Mouse (Mus musculus): ENCODE measurements around the gene Btbd16. TPM values are rescaled to one million over a fixed set of nuclear protein-coding genes. Genes with fewer than 3 reads are reported as not detected.

Gene Btbd16
- polyA plus RNA-seq, 1 experiment from 2014 or later = 0.52 TPM

- Histone ChIP-seq H3K27ac (ENCODE audit: low read depth) (no peak overlapping the region), H3K4me2 (ENCODE audit: low read depth, low read length) (no peak overlapping the region), H3K4me3 (ENCODE audit: low read depth, low read length) (no peak overlapping the region), H3K36me3 (replicated peaks; ENCODE audit: insufficient read depth, low read length) (0 out of 2 replicates have a peak, but pooled peaks cover 2% of the 10 kb centered on the region), H3K9me3 (ENCODE audit: low read length) (no peaks in the 10 kb centered on the region), H3K27me3 (ENCODE audit: insufficient read depth, low read length) (no peaks in the 10 kb centered on the region), H3K4me1 (ENCODE audit: insufficient read depth) (peaks cover 6% of the 10 kb centered on the region; the same call in 1 of the 2 replicates), H3K9ac (replicated peaks) (no peak overlapping the region)
- no peak for DNase-seq
- TF ChIP-seq EP300 (IDR thresholded peaks at IDR 0.05; ENCODE audit: low read depth) (no peak), CTCF (IDR thresholded peaks at IDR 0.05; ENCODE audit: low read depth) (no peak)
- no peak for ATAC-seq
- 76% methylated on average over 8 of the region's 9 CpGs for WGBS (ENCODE audit: insufficient replicate concordance)
Measured at GRCm38 (mm10) chr7:130751678-130752077, 22.2 kb upstream of the Btbd16 start.

GRCm38 (mm10) chr7:130754790-130755189 lies 19.1 kb upstream of the Btbd16 start:
- Histone ChIP-seq H3K36me3 (replicated peaks; ENCODE audit: insufficient read depth, low read length) (peaks cover 4% of the 10 kb centered on the region; the same call in 1 of the 2 replicates), H3K27me3 (ENCODE audit: insufficient read depth, low read length) (no peaks in the 10 kb centered on the region), H3K4me2 (ENCODE audit: low read depth, low read length) (no peak overlapping the region), H3K27ac (ENCODE audit: low read depth) (no peak overlapping the region), H3K9ac (replicated peaks) (no peak overlapping the region), H3K4me1 (ENCODE audit: insufficient read depth) (peaks cover 6% of the 10 kb centered on the region; the same call in 1 of the 2 replicates), H3K4me3 (ENCODE audit: low read depth, low read length) (no peak overlapping the region), H3K9me3 (ENCODE audit: low read length) (no peaks in the 10 kb centered on the region)
- TF ChIP-seq EP300 (IDR thresholded peaks at IDR 0.05; ENCODE audit: low read depth) (no peak), CTCF (IDR thresholded peaks at IDR 0.05; ENCODE audit: low read depth) (peak; percentile 58)
- ATAC-seq = no peak
- no peak for DNase-seq
- WGBS (ENCODE audit: insufficient replicate concordance) = 88% methylated on average over 2 of the region's 2 CpGs

- DNase-seq (no peak), ATAC-seq (no peak)
- Histone ChIP-seq H3K4me3 (ENCODE audit: low read depth, low read length) (no peak overlapping the region), H3K4me2 (ENCODE audit: low read depth, low read length) (no peak overlapping the region), H3K9ac (replicated peaks) (no peak overlapping the region), H3K27ac (ENCODE audit: low read depth) (no peak overlapping the region), H3K4me1 (ENCODE audit: insufficient read depth) (peaks cover 6% of the 10 kb centered on the region; the same call in 1 of the 2 replicates), H3K36me3 (replicated peaks; ENCODE audit: insufficient read depth, low read length) (peaks cover 5% of the 10 kb centered on the region; the same call in 1 of the 2 replicates), H3K9me3 (ENCODE audit: low read length) (no peaks in the 10 kb centered on the region), H3K27me3 (ENCODE audit: insufficient read depth, low read length) (no peaks in the 10 kb centered on the region)
- 52% methylated on average over 7 of the region's 7 CpGs for WGBS (ENCODE audit: insufficient replicate concordance)
- TF ChIP-seq CTCF (IDR thresholded peaks at IDR 0.05; ENCODE audit: low read depth) = no peak
- TF ChIP-seq EP300 (IDR thresholded peaks at IDR 0.05; ENCODE audit: low read depth) = no peak
Measured at GRCm38 (mm10) chr7:130756343-130756835, 17.5 kb upstream of the Btbd16 start.

- peaks cover 2% of the 10 kb centered on the region; the same call in 1 of the 2 replicates for H3K36me3 ChIP-seq (replicated peaks; ENCODE audit: insufficient read depth, low read length)
- WGBS (ENCODE audit: insufficient replicate concordance) = 69% methylated on average over 11 of the region's 11 CpGs
- no peak overlapping the region for H3K4me2 ChIP-seq (ENCODE audit: low read depth, low read length)
- ATAC-seq (no peak; the same call in 1 of the 2 replicates), DNase-seq (no peak)
- no peak overlapping the region for H3K27ac ChIP-seq (ENCODE audit: low read depth)
- no peaks in the 10 kb centered on the region for H3K27me3 ChIP-seq (ENCODE audit: insufficient read depth, low read length)
- H3K4me1 ChIP-seq (ENCODE audit: insufficient read depth) = peaks cover 6% of the 10 kb centered on the region; the same call in 1 of the 2 replicates
- TF ChIP-seq EP300 (IDR thresholded peaks at IDR 0.05; ENCODE audit: low read depth) (no peak), CTCF (IDR thresholded peaks at IDR 0.05; ENCODE audit: low read depth) (no peak)
- H3K9ac ChIP-seq (replicated peaks) = no peak overlapping the region
- H3K4me3 ChIP-seq (ENCODE audit: low read depth, low read length) = no peak overlapping the region
- no peaks in the 10 kb centered on the region for H3K9me3 ChIP-seq (ENCODE audit: low read length)
Measured at GRCm38 (mm10) chr7:130757326-130757865, 16.5 kb upstream of the Btbd16 start.

GRCm38 (mm10) chr7:130762071-130762897 lies 11.6 kb upstream of the Btbd16 start:
- Histone ChIP-seq H3K4me1 (ENCODE audit: insufficient read depth) (no peaks in the 10 kb centered on the region), H3K4me2 (ENCODE audit: low read depth, low read length) (no peak overlapping the region), H3K4me3 (ENCODE audit: low read depth, low read length) (no peak overlapping the region), H3K36me3 (replicated peaks; ENCODE audit: insufficient read depth, low read length) (peaks cover 5% of the 10 kb centered on the region), H3K9ac (replicated peaks) (no peak overlapping the region), H3K9me3 (ENCODE audit: low read length) (no peaks in the 10 kb centered on the region), H3K27ac (ENCODE audit: low read depth) (no peak overlapping the region), H3K27me3 (ENCODE audit: insufficient read depth, low read length) (no peaks in the 10 kb centered on the region)
- DNase-seq = peak; percentile 59
- ATAC-seq = peak; percentile 46; the same call in 1 of the 2 replicates
- no peak for TF ChIP-seq EP300 (IDR thresholded peaks at IDR 0.05; ENCODE audit: low read depth)
- TF ChIP-seq CTCF (IDR thresholded peaks at IDR 0.05; ENCODE audit: low read depth) = peak; percentile 75
- WGBS (ENCODE audit: insufficient replicate concordance) = 36% methylated on average over 17 of the region's 17 CpGs

GRCm38 (mm10) chr7:130764160-130764559 lies 9.7 kb upstream of the Btbd16 start:
- Histone ChIP-seq H3K27ac (ENCODE audit: low read depth) (no peak overlapping the region), H3K9me3 (ENCODE audit: low read length) (no peaks in the 10 kb centered on the region), H3K4me3 (ENCODE audit: low read depth, low read length) (no peak overlapping the region), H3K36me3 (replicated peaks; ENCODE audit: insufficient read depth, low read length) (peaks cover 5% of the 10 kb centered on the region), H3K9ac (replicated peaks) (no peak overlapping the region), H3K27me3 (ENCODE audit: insufficient read depth, low read length) (no peaks in the 10 kb centered on the region), H3K4me2 (ENCODE audit: low read depth, low read length) (no peak overlapping the region), H3K4me1 (ENCODE audit: insufficient read depth) (no peaks in the 10 kb centered on the region)
- ATAC-seq (no peak), DNase-seq (no peak)
- 89% methylated on average over 17 of the region's 17 CpGs for WGBS (ENCODE audit: insufficient replicate concordance)
- TF ChIP-seq CTCF (IDR thresholded peaks at IDR 0.05; ENCODE audit: low read depth) (no peak), EP300 (IDR thresholded peaks at IDR 0.05; ENCODE audit: low read depth) (no peak)

All from liver, postnatal 0 days (tissue).